Mouse (Mus musculus) left cerebral cortex, adult 9 months (tissue): Measurements from ENCODE around the gene Cacna1e.

Experiments used
- DNase-seq, 2 experiments: peaks; one replicate each; pipeline ENCODE4 v3.0.0; 2022; ENCODE audit warnings: low spot score in 2 of 2

Cacna1e gene

DNA sequence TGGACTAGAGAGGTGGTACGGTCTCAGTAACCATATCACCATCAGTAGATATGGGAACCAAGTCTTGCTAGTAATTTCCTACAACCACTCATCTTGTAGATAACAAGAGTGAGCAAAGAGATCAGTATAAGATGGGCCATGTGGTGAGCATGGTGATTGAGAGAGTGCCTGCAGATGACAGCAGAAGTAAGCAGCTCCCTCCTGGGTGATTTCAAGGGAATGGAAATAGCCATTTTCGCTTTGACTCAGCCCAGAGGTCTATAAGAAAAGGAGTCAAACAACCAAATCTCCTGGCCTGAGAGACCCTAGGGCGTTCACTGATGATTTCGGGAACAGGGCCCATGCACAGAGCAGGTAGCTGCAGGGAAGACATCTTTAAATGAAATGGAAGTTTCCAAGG, 45.0 kb downstream of the Cacna1e start:
- no peak for DNase-seq

DNA sequence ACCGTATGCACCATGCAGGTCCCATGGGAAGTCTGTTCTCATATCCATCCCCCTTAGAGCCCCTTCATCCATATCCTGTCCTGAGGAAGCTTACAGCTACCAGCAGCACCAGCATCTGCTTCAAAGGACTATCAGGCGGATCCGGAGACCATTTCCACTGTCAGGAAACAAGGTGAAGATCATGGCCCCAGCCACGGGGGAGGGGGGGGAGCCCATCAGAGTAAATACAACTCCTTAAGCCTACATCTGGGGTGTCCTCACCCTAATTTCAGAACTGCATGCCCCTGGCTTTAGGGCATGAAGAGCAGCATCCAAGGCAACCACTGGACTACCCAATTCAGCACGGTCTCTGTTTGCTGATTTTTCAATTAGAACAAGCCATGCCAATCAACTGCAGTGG, 47.8 kb downstream of the Cacna1e start:
- DNase-seq = no peak

DNA sequence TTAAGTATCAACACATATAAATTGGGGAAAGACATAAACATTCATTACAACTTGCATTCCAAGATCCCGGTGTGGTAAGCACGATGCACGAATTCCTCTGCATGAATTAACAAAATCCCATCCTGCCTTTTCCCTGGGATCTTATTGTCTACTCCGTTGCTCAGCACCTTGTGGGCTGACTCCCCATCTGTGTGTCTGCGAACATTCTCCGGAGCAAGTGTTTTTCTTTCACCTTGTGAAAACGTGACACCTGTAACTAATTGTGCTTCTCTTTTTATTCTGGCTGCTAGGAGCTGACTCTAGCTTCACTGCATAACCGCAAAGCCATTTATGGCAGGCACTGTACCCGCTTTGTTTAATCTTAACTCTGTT, 52.1 kb downstream of the Cacna1e start:
- no peak for DNase-seq

DNA sequence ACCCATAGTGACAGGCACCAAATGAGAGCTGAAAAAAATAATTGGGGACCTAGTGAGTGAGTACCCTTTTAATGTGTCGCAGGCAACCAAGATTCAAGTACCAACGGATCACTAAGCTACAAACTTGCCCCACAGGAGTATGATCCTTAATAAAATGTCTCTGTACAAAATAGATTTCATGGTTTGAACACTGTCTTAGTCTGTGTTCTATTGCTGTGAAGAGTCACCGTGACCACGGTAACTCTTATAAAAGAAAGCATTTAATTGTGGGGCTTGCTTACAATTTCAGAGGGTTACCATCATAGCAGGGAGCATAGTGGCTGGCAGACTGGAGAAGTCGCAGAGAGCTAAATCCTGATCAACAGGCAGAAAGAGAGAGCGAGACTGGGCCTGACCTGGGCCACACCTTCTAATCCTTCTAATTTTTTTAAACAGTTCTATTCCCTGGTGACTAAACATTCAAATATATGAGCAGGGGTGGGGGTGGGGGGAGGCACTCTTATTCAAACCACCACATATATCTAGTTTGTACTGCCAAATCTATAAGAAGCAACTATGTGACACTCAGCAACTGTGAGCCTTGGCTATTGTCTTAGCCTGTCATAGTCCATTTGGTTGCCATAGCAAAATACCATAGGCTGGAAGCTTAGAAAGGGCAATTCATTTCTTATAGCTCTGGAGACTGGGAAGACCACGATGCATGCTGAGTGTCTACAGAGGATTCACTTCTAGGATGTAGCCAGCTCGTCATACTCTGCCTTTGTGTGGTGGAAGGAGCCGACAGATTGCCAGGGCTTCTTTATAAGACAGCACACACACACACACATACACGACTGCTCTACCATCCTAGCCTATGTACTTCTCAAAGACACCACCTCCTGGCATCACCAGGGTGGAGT, 52.8 kb downstream of the Cacna1e start:
- DNase-seq = no peak

DNA sequence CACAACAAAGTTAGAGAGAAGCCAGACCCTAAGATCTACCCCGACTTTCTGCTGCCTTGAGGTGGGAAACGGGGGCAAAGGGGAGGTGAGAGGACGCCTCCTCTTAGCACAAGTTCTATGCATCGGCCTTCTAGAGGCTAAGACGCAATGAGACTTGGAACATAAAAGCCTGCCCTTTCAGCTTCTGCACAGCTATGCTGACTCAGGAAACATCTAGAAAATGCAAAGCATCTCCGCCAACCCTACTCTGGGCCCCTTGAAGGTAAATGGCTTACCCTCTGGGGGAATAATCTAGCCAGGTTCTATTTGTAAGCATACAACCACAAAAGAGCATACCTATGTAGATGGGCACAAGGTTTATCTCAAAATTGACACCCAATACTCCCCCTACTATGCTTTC, 54.2 kb downstream of the Cacna1e start:
- no peak for DNase-seq

DNA sequence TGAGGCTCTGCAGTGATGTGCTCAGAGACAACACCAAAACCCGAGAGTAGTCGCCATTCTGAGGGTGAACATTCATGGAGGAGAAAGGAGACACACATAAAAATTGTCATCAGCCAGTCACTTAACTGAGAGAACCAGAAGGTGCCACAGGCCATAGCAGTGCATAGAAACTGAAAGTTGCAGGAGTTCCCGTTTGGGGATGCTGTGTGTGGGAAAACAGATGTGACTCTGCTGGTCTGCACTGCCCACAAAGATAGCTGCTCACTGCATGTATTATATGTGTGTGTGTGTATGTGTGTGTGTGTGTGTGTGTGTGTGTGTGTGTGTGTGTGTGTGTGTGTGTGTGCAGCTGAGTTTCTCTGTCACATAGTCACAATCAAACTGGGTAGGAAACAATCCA, 61.2 kb downstream of the Cacna1e start:
- no peak for DNase-seq

DNA sequence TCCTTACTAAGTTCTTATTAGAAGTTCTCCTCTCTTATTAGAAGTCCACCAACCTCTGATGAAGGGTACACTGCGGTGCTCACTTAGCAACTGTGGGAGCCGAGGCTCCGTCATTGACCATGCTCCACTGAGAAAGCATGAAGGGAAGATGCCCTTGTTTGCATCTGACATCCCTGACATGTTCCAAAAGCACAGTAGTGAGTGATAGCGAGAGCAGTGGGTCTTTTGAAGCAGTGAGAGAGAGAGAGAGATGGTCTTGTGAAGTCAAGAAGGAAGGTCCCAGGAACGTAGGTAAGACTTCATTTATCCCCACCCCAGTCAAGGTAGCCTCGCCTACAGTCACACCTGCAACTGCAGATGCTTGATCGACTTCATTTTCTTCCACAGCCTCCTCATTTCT, 63.9 kb downstream of the Cacna1e start:
- no peak for DNase-seq

DNA sequence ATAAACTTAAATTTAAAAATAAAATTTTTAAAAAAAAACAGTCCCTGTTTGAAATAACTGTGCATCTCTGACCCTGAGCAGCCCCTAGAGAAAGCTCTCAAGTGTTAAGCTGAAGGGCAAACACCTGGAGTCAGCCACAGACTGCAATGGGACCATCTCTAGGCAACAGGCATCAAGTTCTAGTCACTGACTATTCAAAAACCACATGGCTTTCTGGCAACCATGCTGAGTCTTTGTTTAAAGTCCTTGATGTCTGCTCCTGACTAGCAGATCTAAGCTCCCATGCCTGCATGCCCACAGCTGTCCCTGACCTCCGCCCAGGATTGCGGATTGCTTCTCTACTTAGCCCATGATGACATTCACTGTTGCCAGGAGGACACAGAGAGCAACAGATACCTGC, 64.3 kb downstream of the Cacna1e start:
- DNase-seq = no peak

DNA sequence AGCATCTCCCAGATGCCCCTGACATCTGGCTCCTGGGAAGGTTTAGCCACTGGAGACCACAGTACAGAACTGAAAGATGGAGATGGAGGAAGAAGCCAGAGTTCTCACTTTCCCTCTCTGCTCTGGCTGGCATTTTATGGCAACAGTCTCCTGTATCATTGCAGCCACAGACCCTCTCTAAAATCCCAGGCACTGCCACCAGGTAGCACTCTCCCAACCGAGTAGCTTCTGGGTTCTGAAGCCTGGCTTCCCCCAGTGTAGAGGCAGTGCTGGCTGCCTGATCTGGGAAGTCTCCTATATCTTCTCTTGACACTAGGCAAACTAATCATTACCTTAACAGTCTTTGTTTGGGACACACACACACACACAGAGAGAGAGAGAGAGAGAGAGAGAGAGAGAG, 65.6 kb downstream of the Cacna1e start:
- no peak for DNase-seq

DNA sequence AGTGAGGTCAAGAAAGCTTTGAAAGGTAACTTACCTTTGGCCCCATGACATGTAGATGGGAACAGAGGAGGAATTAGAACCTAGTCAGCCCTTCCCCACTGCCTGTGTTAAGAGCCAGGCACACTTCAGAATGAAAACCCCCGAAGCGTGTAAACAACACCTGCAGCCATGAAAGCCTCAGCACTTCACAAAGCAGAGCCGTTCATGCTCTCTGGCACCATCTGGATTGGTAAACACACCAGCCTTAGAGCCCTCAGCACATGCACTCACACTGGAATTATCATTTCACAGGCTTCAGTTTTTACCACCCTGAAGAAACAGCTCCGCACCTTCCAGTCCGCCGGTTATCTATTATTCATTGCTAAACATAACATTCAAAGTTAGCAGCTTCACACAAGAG, 67.5 kb downstream of the Cacna1e start:
- DNase-seq = peak in 1 of 2 experiments; percentile 23

DNA sequence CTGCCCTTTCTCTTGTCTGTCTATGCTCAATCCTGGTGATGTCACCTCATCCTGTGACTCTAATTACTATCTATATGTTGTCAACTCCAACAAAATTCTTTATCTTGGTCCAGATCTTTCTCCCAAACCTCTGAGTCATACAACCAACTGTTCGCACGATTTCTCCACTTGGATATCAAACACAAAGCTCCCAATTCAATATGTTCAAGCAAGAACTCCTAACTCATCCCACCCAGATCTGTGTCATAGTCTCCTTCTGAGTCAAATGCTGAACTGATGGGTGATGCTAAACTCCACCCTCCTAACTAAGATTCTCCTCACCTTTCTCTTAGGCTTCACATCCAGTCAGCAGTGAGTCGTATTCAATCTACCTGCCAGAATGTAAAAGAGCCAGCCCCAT, 68.0 kb downstream of the Cacna1e start:
- peak in 1 of 2 experiments; percentile 47 for DNase-seq

DNA sequence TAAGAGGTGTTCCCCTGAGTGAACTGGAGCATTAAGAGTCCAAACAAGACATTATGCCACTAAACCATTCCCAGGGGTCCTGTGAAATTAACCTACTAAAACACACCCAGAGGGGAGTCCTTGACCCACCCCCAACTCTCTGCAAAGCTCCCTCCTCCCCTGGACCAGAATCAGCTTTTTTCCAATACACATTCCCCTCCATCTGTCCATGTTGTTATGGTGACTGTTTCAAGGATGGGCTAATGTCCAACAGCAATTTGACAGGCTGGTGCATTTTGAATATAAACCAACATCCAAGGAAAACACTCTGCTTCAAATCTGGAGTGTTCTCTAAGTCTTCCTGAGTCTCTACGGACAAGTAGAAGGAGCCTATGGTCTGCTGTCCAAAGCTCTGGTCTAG, 78.6 kb downstream of the Cacna1e start:
- no peak for DNase-seq

DNA sequence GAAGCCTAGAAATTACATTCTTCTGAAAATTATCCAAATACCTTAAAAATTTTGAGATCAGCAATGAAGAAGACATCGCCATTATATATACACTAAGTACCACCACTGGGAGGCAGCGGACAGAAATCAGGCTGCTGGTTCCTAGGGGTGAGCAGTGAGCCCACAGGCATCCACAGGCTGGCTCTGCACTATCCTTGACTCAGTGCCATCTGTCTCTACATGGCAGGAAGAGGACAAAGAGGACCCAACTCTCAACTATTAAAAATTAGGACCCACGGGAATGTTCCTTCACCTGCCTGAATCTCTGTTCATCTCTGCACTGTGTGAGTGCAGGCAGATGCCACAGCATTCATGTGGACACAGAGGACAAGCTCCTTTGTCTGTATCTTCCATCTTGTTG, 79.3 kb downstream of the Cacna1e start:
- no peak for DNase-seq

DNA sequence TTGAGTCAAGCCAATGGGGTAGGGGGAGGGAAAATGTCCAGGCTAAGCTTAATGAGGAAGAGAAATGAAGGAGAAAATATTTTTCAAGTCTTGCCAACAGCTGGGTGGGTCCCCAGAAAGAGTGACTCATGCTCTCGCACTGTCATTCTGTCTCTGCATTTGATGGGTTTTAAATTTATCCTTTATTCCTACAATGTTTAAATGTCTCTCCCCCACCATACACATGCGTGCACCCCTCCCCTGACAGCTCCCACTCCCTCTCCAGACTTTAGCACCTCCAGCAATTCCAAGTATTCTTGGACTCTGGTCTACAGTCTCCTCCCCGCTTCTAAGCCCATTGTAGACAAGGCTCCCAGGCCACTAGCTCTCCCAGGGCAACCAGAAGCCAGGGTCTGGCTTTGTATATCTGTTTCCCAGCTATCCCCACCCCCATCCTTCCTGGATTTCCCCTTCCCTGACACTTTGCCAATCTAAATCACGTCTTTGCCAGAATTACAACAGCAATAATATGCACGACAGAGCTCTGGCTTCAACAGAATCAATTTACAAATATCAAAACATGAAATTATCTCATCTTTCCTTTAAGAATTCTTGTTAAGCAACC, 81.9 kb downstream of the Cacna1e start:
- peak in 1 of 2 experiments; percentile 34 for DNase-seq

DNA sequence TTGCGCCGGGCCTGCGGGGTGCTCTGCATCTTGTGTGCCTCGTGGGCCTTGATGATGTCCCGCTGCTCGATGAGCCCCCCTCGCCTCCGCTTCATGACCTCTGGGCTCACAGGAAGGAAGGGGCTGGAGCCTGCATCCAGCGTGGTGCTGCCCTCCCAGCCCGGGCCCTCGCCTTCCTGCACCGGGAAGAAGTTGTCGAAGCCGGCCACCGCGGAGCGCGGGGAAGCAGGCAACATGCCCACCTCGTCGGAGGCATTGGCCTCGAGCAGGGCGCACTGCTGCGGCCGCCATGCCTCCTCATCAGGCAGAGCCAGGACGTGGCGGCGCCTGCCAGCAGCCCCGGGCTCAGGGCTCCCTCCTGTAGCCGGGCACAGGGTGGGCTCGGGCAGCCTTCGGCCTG, 85.0 kb downstream of the Cacna1e start:
- DNase-seq = no peak

DNA sequence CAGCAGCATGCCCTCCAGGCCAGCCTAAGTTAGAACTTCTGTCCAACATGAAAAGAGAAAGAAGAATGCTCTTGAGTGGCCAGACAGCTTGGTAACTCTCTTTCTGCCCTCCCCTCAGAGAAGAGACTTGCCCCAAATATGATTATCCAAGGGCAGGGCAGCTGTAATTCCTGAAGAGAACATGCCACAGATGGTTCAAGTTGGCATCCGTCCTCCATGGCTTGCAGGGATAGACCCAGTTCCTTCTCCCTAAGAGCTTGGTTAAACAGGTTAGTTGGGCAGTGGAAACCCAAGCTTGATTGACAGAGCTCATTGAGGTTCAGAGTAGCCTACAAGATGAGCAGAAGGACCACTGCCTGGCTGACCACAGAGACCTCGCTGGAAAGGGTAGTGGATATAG, 85.5 kb downstream of the Cacna1e start:
- DNase-seq = no peak

DNA sequence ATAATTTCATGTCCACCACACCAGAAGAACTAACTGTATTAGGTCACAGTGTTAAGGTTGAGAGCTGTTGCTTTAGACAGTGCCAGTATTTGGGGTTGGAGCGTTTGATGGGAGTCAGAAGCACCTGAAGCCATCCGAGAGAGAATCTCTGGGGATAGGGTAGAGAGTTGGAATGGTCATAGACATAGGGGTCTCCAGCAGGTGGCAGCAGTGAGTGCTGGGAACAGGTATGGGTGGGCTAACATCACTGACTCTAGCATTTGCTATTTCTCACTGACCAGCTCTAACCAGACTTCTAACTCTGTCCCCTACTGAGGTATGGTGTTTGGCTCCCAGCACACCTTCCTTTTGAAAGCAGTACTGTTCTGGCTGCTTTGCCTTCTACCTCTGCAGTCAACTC, 87.6 kb downstream of the Cacna1e start:
- no peak for DNase-seq

DNA sequence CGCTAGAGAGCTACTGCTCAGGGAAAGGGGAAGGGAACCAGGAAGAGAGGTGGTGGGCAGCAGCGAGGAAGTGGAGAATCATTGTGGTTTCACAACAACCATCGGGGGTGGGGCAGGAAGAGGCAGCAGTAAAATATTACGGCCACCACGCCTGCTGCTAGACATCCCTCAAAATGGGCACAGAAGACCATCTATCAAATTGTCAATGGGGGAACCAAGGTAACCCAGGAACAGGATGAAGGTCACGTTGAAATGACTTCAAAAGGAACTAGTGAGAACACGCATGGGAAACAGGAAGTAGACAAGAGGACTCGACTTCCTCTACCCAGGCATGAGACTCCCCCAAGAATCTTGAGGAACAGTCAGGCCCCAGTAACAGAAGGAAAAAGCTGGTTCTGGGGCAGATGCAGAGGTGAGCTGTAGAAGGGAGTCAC, 89.8 kb downstream of the Cacna1e start:
- DNase-seq = no peak

DNA sequence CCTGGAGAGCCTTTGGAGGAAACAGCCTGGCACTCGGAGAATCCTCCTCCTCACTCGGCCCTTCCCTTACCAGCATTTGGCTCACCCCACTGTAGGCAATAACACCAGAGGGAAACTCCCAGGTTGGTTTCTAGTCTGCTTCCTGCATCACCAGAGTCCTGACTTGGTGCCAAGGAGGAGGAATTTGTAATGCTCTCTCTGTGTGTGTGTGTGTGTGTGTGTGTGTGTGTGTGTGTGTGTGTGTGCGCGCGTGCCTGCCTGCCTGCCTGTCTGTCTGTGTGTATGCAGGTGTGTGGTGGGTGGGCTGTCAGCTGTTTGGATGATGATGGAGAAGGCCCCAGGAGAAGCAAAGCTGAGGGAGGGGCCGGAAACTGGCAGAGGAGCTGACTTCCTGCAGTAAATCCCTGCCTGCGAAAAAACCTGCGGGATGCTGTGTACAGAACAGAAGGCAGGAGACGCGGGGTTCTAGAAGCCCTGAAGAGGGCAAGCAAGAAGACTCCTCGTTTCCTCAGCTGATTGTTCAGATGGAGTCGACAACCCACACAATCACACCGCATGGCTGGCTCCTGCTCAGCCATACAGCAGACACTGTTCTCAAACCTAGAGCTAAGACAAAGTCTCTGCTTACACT, 92.6 kb downstream of the Cacna1e start:
- peak in 1 of 2 experiments; percentile 72 for DNase-seq

DNA sequence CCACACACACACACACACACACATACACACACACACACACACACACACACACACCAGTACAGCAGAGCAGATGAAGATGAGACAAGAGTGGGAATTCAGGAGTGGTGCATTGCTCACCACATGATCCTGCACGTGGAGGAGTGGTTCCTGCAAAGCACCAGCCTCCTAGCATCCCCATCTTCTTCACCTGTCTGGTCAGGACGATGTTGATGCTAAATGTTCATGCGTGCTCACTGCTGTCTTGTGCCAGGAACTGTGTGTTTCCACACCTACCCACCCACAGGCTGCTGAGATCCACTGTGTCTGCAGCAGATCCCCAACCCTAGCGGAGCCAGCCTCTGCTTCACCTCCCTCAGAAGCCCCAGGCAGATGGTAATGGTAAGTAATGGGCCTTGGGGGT, 95.8 kb downstream of the Cacna1e start:
- peak; percentile 32 to 67 for DNase-seq

DNA sequence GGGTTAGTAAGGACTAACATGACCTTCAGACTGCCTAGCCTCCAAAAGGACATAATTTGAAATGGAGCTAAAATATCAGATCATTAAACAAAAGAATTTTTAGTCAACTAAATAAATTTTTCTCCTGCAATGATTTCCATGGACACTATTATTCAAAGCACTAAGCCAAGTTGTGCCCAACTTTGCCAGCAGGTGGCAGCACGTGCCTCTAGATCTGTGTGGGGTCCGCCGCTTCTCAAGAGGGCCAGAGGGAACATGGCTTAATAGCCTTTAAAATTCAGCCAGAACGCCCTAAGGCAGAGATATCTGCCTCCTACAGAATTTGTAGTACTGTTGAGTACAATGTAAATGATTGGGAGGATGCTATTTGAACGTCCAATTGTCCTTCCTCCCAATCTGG, 96.2 kb downstream of the Cacna1e start:
- peak; percentile 28 to 87 for DNase-seq

DNA sequence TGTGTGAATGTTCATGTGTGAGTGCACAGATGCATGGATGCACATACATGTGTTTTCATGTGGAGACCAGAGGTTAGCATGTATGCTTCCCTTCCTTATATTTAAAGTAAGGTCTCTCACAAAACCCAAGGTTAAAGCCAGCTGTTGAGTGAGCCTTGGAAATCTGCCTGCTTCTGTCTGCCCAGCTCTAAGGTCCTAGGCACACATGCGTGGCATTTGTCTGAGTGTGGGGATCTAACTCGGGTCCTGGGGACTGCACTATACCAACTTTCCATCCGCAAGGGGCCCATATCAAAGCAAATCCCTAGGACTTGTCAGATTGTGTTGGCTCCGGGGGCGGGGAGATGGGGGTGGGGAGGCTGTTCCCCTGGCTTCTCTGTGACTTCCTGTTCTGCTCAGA, 96.9 kb downstream of the Cacna1e start:
- DNase-seq = no peak

DNA sequence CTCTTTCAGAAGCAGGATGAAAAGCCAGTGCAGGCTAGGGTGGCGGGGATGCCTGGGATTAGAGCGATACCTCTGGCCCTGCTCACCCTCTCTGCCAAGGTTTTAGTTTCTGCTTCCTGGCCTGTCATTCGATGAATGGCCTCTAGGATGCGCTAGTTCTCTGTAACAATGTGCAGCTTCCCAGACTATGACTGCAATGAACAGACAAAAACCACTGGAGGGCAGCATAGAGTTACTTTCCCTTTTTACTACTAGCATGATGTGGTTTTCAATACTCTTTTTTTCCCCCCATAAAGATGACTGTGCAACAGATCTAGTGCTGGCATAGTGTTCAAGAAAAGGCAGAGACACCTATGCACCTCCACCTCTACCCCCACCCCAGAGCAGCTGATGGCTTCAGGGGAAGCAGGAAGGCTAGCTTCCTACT, 98.0 kb downstream of the Cacna1e start:
- peak; percentile 42 to 91 for DNase-seq
